Mouse (Mus musculus) fat pad, adult 2 months (tissue): ENCODE data around the gene Gm13723.

ENCODE experiments used
- DNase-seq: peaks from one replicate; pipeline ENCODE4 v3.0.0-alpha.2; 2011; ENCODE audit warnings: low read depth, low spot score; ENCODE audit errors: extremely low read depth

The Gm13723 gene

GRCm38 (mm10) chr2:86874702-86875101, at the start of gene Gm13723:
Gene Gm13723 (minus strand): TSS chr2:86874802.
- no peak for DNase-seq

GRCm38 (mm10) chr2:86905647-86906046, 31.0 kb upstream of the Gm13723 start:
- no peak for DNase-seq

- no peak for DNase-seq
Observed at GRCm38 (mm10) chr2:86892116-86892515, 17.5 kb upstream of the Gm13723 start, which contains the start of gene Olfr1097. Gene Olfr1097 (minus strand): TSS chr2:86892216.

GRCm38 (mm10) chr2:86851596-86851995, 23.0 kb downstream of the Gm13723 start, which contains the start of gene Olfr1095:
Gene Olfr1095 (minus strand): TSS chr2:86851696.
- no peak for DNase-seq

GRCm38 (mm10) chr2:86824363-86824762, 50.2 kb downstream of the Gm13723 start, which contains the start of gene Olfr1094:
Gene Olfr1094 (plus strand): TSS chr2:86824663.
- no peak for DNase-seq
